Mouse (Mus musculus) neutrophil, adult 83 days (primary cell): ENCODE data around the gene Lrrc34. TPM values are rescaled to one million over a fixed set of nuclear protein-coding genes. Genes with fewer than 3 reads are reported as not detected.

ENCODE experiments used
- total RNA-seq, 2 experiments: library from RNA; stranded (reverse); gene quantifications; one replicate each; pipeline ENCODE4 v1.2.4; 2023

Gene Lrrc34
- not detected for total RNA-seq

DNA sequence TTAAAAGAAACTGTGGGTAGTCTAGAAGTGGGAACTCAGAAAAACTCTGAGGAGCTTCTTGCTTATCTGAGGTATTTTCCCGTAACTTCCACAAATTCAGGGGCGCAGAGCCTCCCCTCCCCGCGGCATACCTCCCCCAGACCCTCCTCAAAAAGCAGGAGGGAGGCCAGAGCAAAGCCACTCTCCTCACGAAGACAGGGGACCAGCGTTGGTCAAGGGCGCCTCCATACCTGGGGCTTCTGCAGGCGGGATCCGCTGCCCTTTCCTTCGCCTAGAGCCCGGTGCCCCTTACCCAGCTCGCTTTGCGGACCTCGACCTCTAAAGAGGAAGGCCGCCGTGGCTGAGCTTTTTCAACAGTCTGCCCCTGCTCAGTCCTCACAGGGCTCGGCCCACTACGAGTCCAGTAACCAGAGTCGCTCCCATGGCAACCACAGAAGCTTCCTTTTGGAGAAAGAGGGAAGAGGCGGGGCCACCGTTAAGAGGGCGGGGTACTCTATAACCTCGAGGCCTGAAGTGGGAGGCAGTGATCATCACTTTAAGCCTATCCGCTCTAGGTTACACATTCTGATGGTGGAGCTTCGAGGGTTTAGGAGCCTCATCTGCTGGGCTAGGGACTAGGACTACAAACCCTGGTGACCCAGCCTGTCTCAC, at the start of gene Lrrc34:
Gene Lrrc34 (minus strand): TSS at position 430 of the 651 bp plus-strand sequence.

DNA sequence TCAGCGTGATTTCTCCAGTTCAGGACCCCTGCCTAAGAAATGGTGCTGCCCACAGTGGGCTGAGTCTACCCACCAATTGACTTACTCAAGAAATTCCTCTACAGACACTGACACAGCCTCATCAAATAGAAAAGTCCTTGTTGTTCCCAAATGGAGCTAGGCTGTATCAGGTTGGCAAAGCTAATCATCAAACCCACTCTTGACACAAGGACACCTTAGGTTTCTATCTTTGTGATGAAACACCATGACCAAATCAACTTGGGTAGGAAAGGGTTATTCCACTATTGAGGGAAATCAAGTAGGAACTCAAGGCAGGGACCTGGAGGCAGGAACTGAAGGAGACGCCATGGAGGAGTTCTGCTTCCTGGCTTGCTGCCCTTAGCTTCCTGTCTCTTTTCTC, 3.5 kb downstream of the Lrrc34 start, which contains the start of gene Lrriq4:
Gene Lrriq4 (plus strand): TSS at position 301 of the 400 bp plus-strand sequence.

DNA sequence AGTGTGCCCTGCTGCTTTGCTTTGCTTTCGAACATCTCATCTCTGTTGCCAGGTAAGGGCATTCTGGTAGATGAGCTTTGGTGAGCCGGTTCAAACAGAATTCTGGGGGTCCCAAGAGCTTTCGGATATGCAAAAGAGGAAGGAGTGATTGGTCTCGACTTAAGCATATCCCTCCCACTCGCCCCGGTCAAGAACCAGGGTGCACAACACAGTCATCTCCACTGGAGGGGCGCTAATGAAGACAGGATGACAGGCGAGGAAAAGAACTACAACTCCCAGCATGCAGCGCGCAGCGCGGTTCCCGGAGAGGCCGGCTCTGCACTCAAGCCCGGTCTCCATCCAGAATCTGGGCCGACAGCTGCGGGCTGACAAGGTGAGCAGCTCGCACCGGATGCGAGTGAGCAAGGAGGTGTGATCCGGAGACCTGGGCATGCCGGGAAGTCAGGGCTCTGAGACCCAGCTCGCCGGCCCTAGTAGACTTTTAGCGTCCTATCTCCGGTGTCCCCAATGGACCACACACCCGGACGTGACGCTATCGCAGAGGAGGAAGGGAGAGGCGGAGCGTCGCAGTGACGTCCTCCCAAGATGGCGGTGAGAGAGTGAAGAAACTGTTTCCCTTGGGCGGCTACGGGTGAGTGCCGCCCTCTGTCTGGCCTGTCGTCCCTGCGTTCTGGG, 45.5 kb downstream of the Lrrc34 start, which contains the start of gene Mynn:
Gene Mynn (plus strand): TSS at position 1 of the 675 bp plus-strand sequence.

DNA sequence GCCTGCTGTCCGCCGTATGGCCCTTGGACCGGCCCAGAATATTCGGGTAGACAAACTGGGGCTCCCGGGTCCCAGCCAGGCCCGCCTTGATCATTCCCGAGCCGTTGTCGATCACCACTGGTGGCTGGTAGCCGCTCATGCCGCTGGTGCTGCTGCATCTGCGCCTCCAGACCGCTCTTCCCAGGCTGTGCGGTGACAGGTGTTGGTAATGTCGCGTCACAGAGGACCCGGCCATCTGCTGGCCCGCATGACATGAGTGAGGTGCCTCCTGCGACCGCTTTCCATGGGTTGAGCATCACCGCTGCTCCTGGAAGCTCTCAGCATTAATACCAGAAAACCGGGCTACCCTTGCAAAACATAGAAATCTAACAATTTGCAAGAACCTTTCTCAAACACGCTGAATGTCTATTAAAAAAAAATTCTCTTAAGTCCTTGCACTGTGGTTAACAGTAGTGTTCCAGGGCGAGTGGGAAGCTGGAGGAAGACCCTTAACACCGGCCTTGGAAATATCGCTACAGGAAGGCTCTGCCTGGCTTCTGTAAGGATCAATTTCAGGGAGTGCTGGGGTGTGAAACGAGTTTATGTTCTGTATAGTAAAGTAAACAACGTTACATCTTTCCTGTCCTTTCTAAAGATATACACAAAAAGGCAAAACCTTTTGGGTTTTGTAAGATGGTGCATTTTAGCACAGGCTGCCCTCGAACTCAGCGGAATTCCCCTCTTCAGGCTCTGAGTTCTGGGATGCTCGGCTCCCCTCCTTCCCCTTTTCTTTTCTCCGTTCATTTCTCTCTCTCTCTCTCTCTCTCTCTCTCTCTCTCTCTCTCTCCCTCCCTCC, 47.7 kb downstream of the Lrrc34 start, which contains the start of gene Actrt3:
Gene Actrt3 (minus strand): TSS at position 229 of the 835 bp plus-strand sequence.

Other genes with a start within 250 kb of the Lrrc34 start
- gene Mecom, start 99.9 kb downstream of the Lrrc34 start, total RNA-seq = under 1 TPM in 1 of 2 experiments, not detected in 1; 0.15 TPM
- gene Actrt3, start 47.9 kb downstream of the Lrrc34 start, total RNA-seq = not detected
- gene Mynn, start 45.8 kb downstream of the Lrrc34 start, total RNA-seq = 10 to 100 TPM; 27.9 to 29.7 TPM
- not detected for gene Lrriq4, start 3.4 kb downstream of the Lrrc34 start, total RNA-seq
- not detected for gene Lrrc31, start 52.0 kb upstream of the Lrrc34 start, total RNA-seq
- not detected for gene Samd7, start 98.4 kb upstream of the Lrrc34 start, total RNA-seq
- gene Sec62, start 145.0 kb upstream of the Lrrc34 start, total RNA-seq = 10 to 100 TPM; 46.8 to 48.6 TPM
- 10 to 100 TPM; 26.0 to 30.0 TPM for gene Gpr160, start 208.1 kb upstream of the Lrrc34 start, total RNA-seq